15 mouse cellular contexts compared by ENCODE assay signal in genomic region chr4:141999494-142000074, GRCm38 (mm10). TPM values are rescaled to one million over a fixed set of nuclear protein-coding genes. Genes with fewer than 3 reads are reported as not detected.
A peak's percentile ranks its signal among the peaks of the same experiment; 100 is the strongest.
DNase-seq lines count a peak whose midpoint lies in the region; ATAC-seq and TF ChIP-seq lines count a peak whose summit lies in the region.
"Had no signal": no experiment of that assay in that cellular context is flagged by ENCODE, and none has a peak within 500 bp of the region (broad histone marks: within the 10 kb centered on the region; RNA-seq: fewer than 3 reads in every experiment).

No protein-coding gene starts in this region.

- no peaks in the 10 kb centered on the region for H3K36me3 ChIP-seq in intestine, embryonic 14.5 days (ENCODE audit: control insufficient read depth, insufficient read depth, low read length)
- no peaks in the 10 kb centered on the region for H3K36me3 ChIP-seq in kidney, embryonic 16.5 days (ENCODE audit: insufficient read depth, low read length)
- H3K36me3 ChIP-seq in liver, embryonic 16.5 days (ENCODE audit: control insufficient read depth, insufficient read depth): no peaks in the 10 kb centered on the region
- H3K36me3 ChIP-seq in heart, adult 2 months (ENCODE audit: control insufficient read depth, insufficient read depth, low read length): no peaks in the 10 kb centered on the region
- H3K36me3 ChIP-seq: forebrain, embryonic 15.5 days had no signal

- H3K79me2 ChIP-seq in heart, adult 2 months (replicated peaks; ENCODE audit: control insufficient read depth, insufficient read depth, low read length): no peaks in the 10 kb centered on the region

- 45% methylated on average over 7 of the region's 7 CpGs for WGBS in intestine, embryonic 14.5 days
- 46% methylated on average over 7 of the region's 7 CpGs for WGBS in kidney, embryonic 16.5 days
- 26% methylated on average over 7 of the region's 7 CpGs for WGBS in liver, embryonic 16.5 days (ENCODE audit: insufficient replicate concordance)
- 51% methylated on average over 7 of the region's 7 CpGs for WGBS in heart, adult 2 months

- peak overlapping the region; percentile 69 for H3K27ac ChIP-seq in intestine, embryonic 14.5 days (ENCODE audit: low read depth)
- H3K27ac ChIP-seq in kidney, embryonic 16.5 days (ENCODE audit: low read length): peak overlapping the region; percentile 85
- H3K27ac ChIP-seq in liver, embryonic 16.5 days (ENCODE audit: low read length): peak overlapping the region; percentile 88
- no peak overlapping the region for H3K27ac ChIP-seq in heart, adult 2 months
- H3K27ac ChIP-seq: forebrain, embryonic 15.5 days had no signal

- no peak overlapping the region for H3K4me3 ChIP-seq in intestine, embryonic 14.5 days (ENCODE audit: low read depth, low read length)
- H3K4me3 ChIP-seq in kidney, embryonic 16.5 days (ENCODE audit: low read length): no peak overlapping the region
- H3K4me3 ChIP-seq in liver, embryonic 16.5 days (ENCODE audit: low read depth, low read length): peak overlapping the region; percentile 2; the same call in 1 of the 2 replicates
- no peak overlapping the region for H3K4me3 ChIP-seq in heart, adult 2 months
- H3K4me3 ChIP-seq: forebrain, embryonic 15.5 days; megakaryocyte, embryonic 14.5 days had no signal

- H3K4me1 ChIP-seq in intestine, embryonic 14.5 days (replicated peaks; ENCODE audit: control insufficient read depth, insufficient read depth, low read length): peaks cover 17% of the 10 kb centered on the region
- peaks cover 11% of the 10 kb centered on the region; the same call in 1 of the 2 replicates for H3K4me1 ChIP-seq in kidney, embryonic 16.5 days (ENCODE audit: insufficient read depth, low read length)
- H3K4me1 ChIP-seq in liver, embryonic 16.5 days (ENCODE audit: control insufficient read depth, low read depth, low read length): peaks cover 4% of the 10 kb centered on the region
- H3K4me1 ChIP-seq in heart, adult 2 months (ENCODE audit: control insufficient read depth, insufficient read depth, low read length): no peaks in the 10 kb centered on the region

- intact Hi-C loops in left cerebral cortex, postnatal 4 days (cut with DNase I): no loop called here
- intact Hi-C loops in heart, adult 2 months (cut with DNase I): no loop called here

- no peak overlapping the region for H3K9ac ChIP-seq in intestine, embryonic 14.5 days (ENCODE audit: low read length)
- H3K9ac ChIP-seq in kidney, embryonic 16.5 days (replicated peaks; ENCODE audit: low read length): no peak overlapping the region
- H3K9ac ChIP-seq in liver, embryonic 16.5 days (ENCODE audit: low read depth, low read length): no peak overlapping the region
- H3K9ac ChIP-seq in heart, adult 2 months (ENCODE audit: low read depth, low read length): no peak overlapping the region
- H3K9ac ChIP-seq: forebrain, embryonic 15.5 days had no signal

- no peak for TF ChIP-seq POLR2A in heart, adult 2 months (IDR thresholded peaks at IDR 0.05; ENCODE audit: insufficient read depth, low read depth, low read length)

- no peak for TF ChIP-seq CTCF in heart, adult 2 months (IDR thresholded peaks at IDR 0.05)

- TF ChIP-seq EP300 in heart, adult 2 months (IDR thresholded peaks at IDR 0.05; ENCODE audit: insufficient read depth, low read depth, low read length): no peak

- no peak overlapping the region for H3K4me2 ChIP-seq in intestine, embryonic 14.5 days (ENCODE audit: low read length)
- no peak overlapping the region; the same call in 1 of the 2 replicates for H3K4me2 ChIP-seq in kidney, embryonic 16.5 days (replicated peaks; ENCODE audit: low read depth, low read length)
- H3K4me2 ChIP-seq in liver, embryonic 16.5 days (ENCODE audit: low read depth, low read length): peak overlapping the region; percentile 20; the same call in 1 of the 2 replicates
- H3K4me2 ChIP-seq: forebrain, embryonic 15.5 days had no signal

- peak; percentile 75 for DNase-seq in A20 (ENCODE audit: low read depth, low spot score)
- DNase-seq in intestine, embryonic 14.5 days (ENCODE audit: low spot score): peak; percentile 63
- no peak for DNase-seq in left cerebral cortex, postnatal 4 days
- no peak for DNase-seq in heart, adult 2 months
- no peak for DNase-seq in gastrocnemius, postnatal 10 days
- DNase-seq: adrenal gland, adult 8-10 months; cerebellum, postnatal 25 days; heart, adult 11 months; heart, postnatal 14 days; thymus, postnatal 36 days had no signal

- peak; percentile 76 for ATAC-seq in intestine, embryonic 14.5 days (replicated peaks; ENCODE audit: low FRiP score, low TSS enrichment, low read depth)
- ATAC-seq in kidney, embryonic 16.5 days (ENCODE audit: low FRiP score, low TSS enrichment): peak; percentile 16; the same call in 1 of the 2 replicates
- ATAC-seq in liver, embryonic 16.5 days (ENCODE audit: low read depth): peak; percentile 80
- ATAC-seq in CD4-positive, CD25-positive, alpha-beta regulatory T cell, adult 4 months: no peak
- ATAC-seq: forebrain, embryonic 15.5 days had no signal

- H3K9me3 ChIP-seq in intestine, embryonic 14.5 days (ENCODE audit: control insufficient read depth, low read length): no peaks in the 10 kb centered on the region
- H3K9me3 ChIP-seq in kidney, embryonic 16.5 days (ENCODE audit: low read length): no peaks in the 10 kb centered on the region
- H3K9me3 ChIP-seq in liver, embryonic 16.5 days (replicated peaks; ENCODE audit: control insufficient read depth, low read length): no peaks in the 10 kb centered on the region
- H3K9me3 ChIP-seq: forebrain, embryonic 15.5 days had no signal

- H3K27me3 ChIP-seq in intestine, embryonic 14.5 days (replicated peaks; ENCODE audit: control insufficient read depth, insufficient read depth, low read length): no peaks in the 10 kb centered on the region
- no peaks in the 10 kb centered on the region for H3K27me3 ChIP-seq in kidney, embryonic 16.5 days (ENCODE audit: insufficient read depth, low read length)
- no peaks in the 10 kb centered on the region for H3K27me3 ChIP-seq in liver, embryonic 16.5 days (ENCODE audit: control insufficient read depth, insufficient read depth, low read depth, low read length)
- H3K27me3 ChIP-seq in heart, adult 2 months (ENCODE audit: control insufficient read depth, insufficient read depth, low read length): no peaks in the 10 kb centered on the region
- H3K27me3 ChIP-seq: forebrain, embryonic 15.5 days had no signal

RNA-seq across cellular contexts. Expression of gene Fhad1, which starts 15.3 kb away (rescaled TPM):
- polyA plus RNA-seq in intestine, embryonic 14.5 days (2014; fragmentation: Nextera tagmentation; extraction: Ambion mirVana): 1.8 and 2.2 TPM in 2 replicates
- 0.74 and 1.0 TPM in 2 replicates for polyA plus RNA-seq in kidney, embryonic 16.5 days (2015; fragmentation: Nextera tagmentation; extraction: Ambion mirVana)
- polyA plus RNA-seq in liver, embryonic 16.5 days (2015; fragmentation: Nextera tagmentation; extraction: Ambion mirVana): 0.02 TPM in 1 of 2 replicates, not detected in the other
- 1 to 10 TPM in 1 of 2 experiments, under 1 TPM in 1; 0.90 to 1.1 TPM for total RNA-seq in left cerebral cortex, postnatal 4 days (2021)
- under 1 TPM; 0.47 to 0.55 TPM for total RNA-seq in heart, adult 2 months (2021)
- polyA plus RNA-seq in heart, adult 2 months (2012; rRNA removed): 0.47 and 0.53 TPM in 2 replicates
- total RNA-seq in gastrocnemius, postnatal 10 days (2021): 1 to 10 TPM; 2.1 to 4.5 TPM
- polyA plus RNA-seq in CD4-positive, CD25-positive, alpha-beta regulatory T cell, adult 4 months (2017; shearing (Covaris generic)): 1 to 10 TPM in 1 of 2 experiments, not detected in 1; 1.0 TPM

Comparison
In these comparisons a context has a peak if more than half of its experiments do, and no peak if none do; other contexts are left out.
1. DNase-seq: peak in A20 (single experiment) and intestine, embryonic 14.5 days (single experiment); none in left cerebral cortex, postnatal 4 days (single experiment), heart, adult 2 months (0 of 2) and gastrocnemius, postnatal 10 days (single experiment).